Mouse (Mus musculus) embryonic fibroblast, embryonic 13.5 days (primary cell): ENCODE data around the gene Grhl3.

Experiments used
- CTCF ChIP-seq: IDR thresholded peaks from 2 replicates; pipeline ENCODE4 v1.5.1; 2011; ENCODE audit warnings: mild to moderate bottlenecking, control low read depth, low read length, moderate library complexity, borderline replicate concordance; ENCODE audit not compliant: insufficient read depth
- POLR2A ChIP-seq: IDR thresholded peaks from 2 replicates; pipeline ENCODE4 v1.6.1; 2011; ENCODE audit warnings: low read depth, mild to moderate bottlenecking, control low read depth, low read length, moderate library complexity

DNA sequence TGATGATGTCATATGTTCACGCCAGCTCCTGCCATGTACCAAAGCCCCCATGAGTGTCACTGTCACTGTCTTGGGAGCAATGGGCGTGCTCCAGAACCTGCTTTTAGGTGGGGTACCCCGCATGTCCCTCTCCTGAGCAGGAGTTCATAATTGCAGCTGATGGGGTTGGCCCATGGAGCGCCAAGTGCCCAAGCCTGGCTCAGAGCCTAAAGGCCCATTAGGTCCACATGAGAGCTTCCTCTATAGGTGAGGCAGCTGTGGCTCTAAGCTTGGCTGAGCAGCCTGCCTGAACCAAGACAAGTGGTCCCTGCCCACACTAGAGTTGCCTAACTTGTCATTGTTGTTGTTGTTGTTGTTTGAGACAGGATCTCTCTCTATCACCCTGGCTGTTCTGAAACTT lies 26.6 kb downstream of the Grhl3 start:
- no peak for TF ChIP-seq POLR2A
- no peak for TF ChIP-seq CTCF
